Mouse (Mus musculus): ENCODE results near the gene Inpp5d. TPM values are rescaled to one million over a fixed set of nuclear protein-coding genes. Genes with fewer than 3 reads are reported as not detected.

Inpp5d gene
- polyA plus RNA-seq, 1 experiment, result 278 TPM

DNA sequence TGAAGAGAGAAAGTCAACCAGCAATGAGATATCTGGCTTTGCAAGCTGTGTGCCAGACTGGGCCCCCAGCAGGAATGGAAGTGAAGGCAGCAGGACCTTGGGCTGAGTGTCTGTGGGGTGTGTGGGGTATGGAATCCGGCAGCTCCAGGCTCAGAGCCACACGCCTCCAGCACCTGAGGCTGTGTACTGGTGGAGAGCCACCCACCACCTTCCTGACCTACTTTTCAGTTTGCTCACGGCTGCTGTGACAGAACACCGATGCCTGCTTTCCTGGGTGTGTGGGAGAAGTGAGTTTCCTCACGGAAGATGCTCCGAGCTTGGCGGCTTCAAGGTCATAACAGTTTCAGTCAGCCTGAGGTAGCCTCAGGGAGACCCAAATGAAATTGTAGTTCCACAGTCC lies 30.9 kb upstream of the Inpp5d start:
- TF ChIP-seq POLR2A (IDR thresholded peaks at IDR 0.05; ENCODE audit: control insufficient read depth, extremely low read depth, insufficient read depth, low read length, poor library complexity) (no peak), CTCF (IDR thresholded peaks at IDR 0.05; ENCODE audit: borderline replicate concordance, control insufficient read depth, extremely low read depth, insufficient read depth, low read length, poor library complexity) (no peak)
- Histone ChIP-seq H3K27me3 (ENCODE audit: control insufficient read depth, insufficient read depth, low read length) (no peaks in the 10 kb centered on the region), H3K4me1 (replicated peaks; ENCODE audit: control insufficient read depth, insufficient read depth, low read length) (no peaks in the 10 kb centered on the region), H3K27ac (ENCODE audit: control insufficient read depth, insufficient read depth, low read length) (no peak overlapping the region), H3K4me3 (ENCODE audit: control insufficient read depth, insufficient read depth, low read length) (no peak overlapping the region), H3K36me3 (ENCODE audit: control insufficient read depth, insufficient read depth, low read length) (no peaks in the 10 kb centered on the region)
- DNase-seq, result no peak
- WGBS, result 95% methylated on average over 7 of the region's 7 CpGs

DNA sequence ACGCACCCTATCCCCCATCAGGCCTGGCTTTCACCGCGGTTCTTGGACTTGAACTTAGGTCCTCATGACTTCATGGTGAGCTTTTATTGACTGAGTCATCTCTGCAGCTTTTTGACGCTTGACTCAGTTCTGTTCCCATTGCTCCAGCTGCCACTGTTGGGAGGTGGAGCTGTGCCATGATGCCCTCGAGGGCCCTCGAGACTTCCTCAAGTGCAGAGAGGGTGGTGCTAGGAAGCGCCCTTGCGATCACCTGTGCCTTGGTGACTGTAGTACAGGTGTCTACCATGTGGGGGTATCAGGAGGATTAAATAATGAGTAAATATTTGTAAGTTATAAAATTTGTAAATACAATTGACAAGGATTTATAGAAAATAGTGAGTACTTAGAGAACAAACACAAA lies 30.1 kb upstream of the Inpp5d start:
- TF ChIP-seq POLR2A (IDR thresholded peaks at IDR 0.05; ENCODE audit: control insufficient read depth, extremely low read depth, insufficient read depth, low read length, poor library complexity), result no peak
- TF ChIP-seq CTCF (IDR thresholded peaks at IDR 0.05; ENCODE audit: borderline replicate concordance, control insufficient read depth, extremely low read depth, insufficient read depth, low read length, poor library complexity), result no peak
- no peaks in the 10 kb centered on the region for H3K4me1 ChIP-seq (replicated peaks; ENCODE audit: control insufficient read depth, insufficient read depth, low read length)
- 88% methylated on average over 8 of the region's 8 CpGs for WGBS
- DNase-seq, result no peak
- H3K4me3 ChIP-seq (ENCODE audit: control insufficient read depth, insufficient read depth, low read length), result no peak overlapping the region
- no peak overlapping the region for H3K27ac ChIP-seq (ENCODE audit: control insufficient read depth, insufficient read depth, low read length)
- no peaks in the 10 kb centered on the region for H3K36me3 ChIP-seq (ENCODE audit: control insufficient read depth, insufficient read depth, low read length)
- H3K27me3 ChIP-seq (ENCODE audit: control insufficient read depth, insufficient read depth, low read length), result no peaks in the 10 kb centered on the region

DNA sequence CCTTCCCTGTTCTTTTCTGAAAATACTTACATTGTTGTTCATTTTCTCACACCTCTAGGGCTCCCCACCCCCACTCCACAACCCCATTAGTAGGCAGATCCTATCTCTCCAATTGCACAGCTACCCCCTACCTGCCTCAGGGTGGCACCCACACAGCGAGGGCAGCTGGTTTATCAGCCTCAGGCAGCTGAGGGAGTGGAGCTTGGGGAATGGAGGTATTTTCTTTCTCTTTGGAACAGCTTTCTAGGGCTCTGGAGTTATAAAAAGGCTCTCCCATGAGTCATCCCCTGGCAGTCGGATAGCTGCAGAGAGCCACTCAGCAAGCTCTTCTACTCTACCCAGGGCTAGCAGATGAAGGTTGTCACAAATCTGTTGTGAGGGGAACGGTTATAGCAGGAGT lies 25.9 kb upstream of the Inpp5d start:
- Histone ChIP-seq H3K27me3 (ENCODE audit: control insufficient read depth, insufficient read depth, low read length) (no peaks in the 10 kb centered on the region), H3K27ac (ENCODE audit: control insufficient read depth, insufficient read depth, low read length) (no peak overlapping the region), H3K4me3 (ENCODE audit: control insufficient read depth, insufficient read depth, low read length) (no peak overlapping the region), H3K4me1 (replicated peaks; ENCODE audit: control insufficient read depth, insufficient read depth, low read length) (no peaks in the 10 kb centered on the region), H3K36me3 (ENCODE audit: control insufficient read depth, insufficient read depth, low read length) (no peaks in the 10 kb centered on the region)
- 89% methylated on average over 3 of the region's 3 CpGs for WGBS
- no peak for DNase-seq
- TF ChIP-seq POLR2A (IDR thresholded peaks at IDR 0.05; ENCODE audit: control insufficient read depth, extremely low read depth, insufficient read depth, low read length, poor library complexity), result no peak
- no peak for TF ChIP-seq CTCF (IDR thresholded peaks at IDR 0.05; ENCODE audit: borderline replicate concordance, control insufficient read depth, extremely low read depth, insufficient read depth, low read length, poor library complexity)

DNA sequence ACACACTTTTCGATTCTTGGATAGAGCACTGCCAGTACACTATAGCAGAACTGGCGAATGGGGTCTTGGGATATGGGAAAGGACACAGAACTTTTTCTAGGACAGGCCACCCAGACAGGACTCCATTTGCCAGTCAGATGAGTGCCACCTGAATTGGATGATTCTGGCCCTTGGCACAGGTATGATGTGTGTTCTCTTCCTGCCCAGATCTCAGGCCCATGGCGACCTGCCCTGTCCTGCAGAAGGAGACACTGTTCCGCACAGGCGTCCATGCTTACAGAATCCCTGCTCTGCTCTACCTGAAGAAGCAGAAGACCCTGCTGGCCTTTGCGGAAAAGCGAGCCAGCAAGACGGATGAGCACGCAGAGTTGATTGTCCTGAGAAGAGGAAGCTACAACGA lies 25.4 kb upstream of the Inpp5d start:
- Histone ChIP-seq H3K4me1 (replicated peaks; ENCODE audit: control insufficient read depth, insufficient read depth, low read length) (no peaks in the 10 kb centered on the region), H3K36me3 (ENCODE audit: control insufficient read depth, insufficient read depth, low read length) (no peaks in the 10 kb centered on the region), H3K27me3 (ENCODE audit: control insufficient read depth, insufficient read depth, low read length) (no peaks in the 10 kb centered on the region), H3K27ac (ENCODE audit: control insufficient read depth, insufficient read depth, low read length) (no peak overlapping the region), H3K4me3 (ENCODE audit: control insufficient read depth, insufficient read depth, low read length) (no peak overlapping the region)
- WGBS, result 94% methylated on average over 10 of the region's 10 CpGs
- TF ChIP-seq POLR2A (IDR thresholded peaks at IDR 0.05; ENCODE audit: control insufficient read depth, extremely low read depth, insufficient read depth, low read length, poor library complexity) (no peak), CTCF (IDR thresholded peaks at IDR 0.05; ENCODE audit: borderline replicate concordance, control insufficient read depth, extremely low read depth, insufficient read depth, low read length, poor library complexity) (no peak)
- DNase-seq, result no peak

DNA sequence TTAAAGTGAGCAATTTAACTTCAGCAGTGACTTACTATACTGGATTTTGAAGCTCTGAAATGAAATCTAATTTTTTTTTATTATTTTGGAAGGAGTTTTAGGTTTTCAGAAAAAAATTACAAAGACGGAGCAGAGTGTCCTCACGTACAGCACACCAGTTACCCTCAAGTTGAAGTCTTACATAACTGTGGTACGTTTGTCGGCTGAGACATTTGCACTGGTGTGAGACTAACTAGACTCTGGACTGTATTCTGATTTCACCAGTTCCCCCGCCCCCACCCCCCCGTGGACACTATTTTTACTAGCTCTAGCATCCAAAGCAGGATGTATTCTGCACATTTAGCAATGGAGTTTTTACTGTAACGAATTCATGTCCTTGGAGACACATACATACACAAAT lies 19.6 kb upstream of the Inpp5d start:
- no peak overlapping the region for H3K4me3 ChIP-seq (ENCODE audit: control insufficient read depth, insufficient read depth, low read length)
- no peaks in the 10 kb centered on the region for H3K36me3 ChIP-seq (ENCODE audit: control insufficient read depth, insufficient read depth, low read length)
- no peaks in the 10 kb centered on the region for H3K27me3 ChIP-seq (ENCODE audit: control insufficient read depth, insufficient read depth, low read length)
- H3K4me1 ChIP-seq (replicated peaks; ENCODE audit: control insufficient read depth, insufficient read depth, low read length), result no peaks in the 10 kb centered on the region
- no peak for DNase-seq
- 83% methylated on average over 7 of the region's 7 CpGs for WGBS
- no peak for TF ChIP-seq CTCF (IDR thresholded peaks at IDR 0.05; ENCODE audit: borderline replicate concordance, control insufficient read depth, extremely low read depth, insufficient read depth, low read length, poor library complexity)
- no peak overlapping the region for H3K27ac ChIP-seq (ENCODE audit: control insufficient read depth, insufficient read depth, low read length)

DNA sequence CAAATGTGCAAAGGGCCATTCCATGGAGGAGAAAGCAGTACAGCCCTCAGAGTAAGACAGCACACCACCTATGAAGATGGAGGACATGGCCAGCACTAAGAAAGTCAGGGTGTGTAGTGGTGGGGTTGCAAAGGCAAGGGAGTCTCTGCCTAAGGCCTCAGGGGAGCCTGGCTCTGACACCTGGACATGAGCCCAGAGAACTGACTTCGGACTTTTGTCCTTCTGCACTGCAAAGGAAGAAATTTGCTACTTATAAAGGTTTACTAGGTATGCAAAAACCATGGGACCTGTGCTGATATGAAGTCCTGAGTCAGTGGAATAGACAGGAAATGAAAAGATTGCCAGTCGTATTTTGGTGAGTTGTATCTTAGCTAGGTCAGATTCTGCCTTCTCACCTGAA lies 18.3 kb upstream of the Inpp5d start:
- Histone ChIP-seq H3K4me3 (ENCODE audit: control insufficient read depth, insufficient read depth, low read length) (no peak overlapping the region), H3K27ac (ENCODE audit: control insufficient read depth, insufficient read depth, low read length) (no peak overlapping the region), H3K36me3 (ENCODE audit: control insufficient read depth, insufficient read depth, low read length) (no peaks in the 10 kb centered on the region), H3K4me1 (replicated peaks; ENCODE audit: control insufficient read depth, insufficient read depth, low read length) (no peaks in the 10 kb centered on the region), H3K27me3 (ENCODE audit: control insufficient read depth, insufficient read depth, low read length) (no peaks in the 10 kb centered on the region)
- no peak for DNase-seq
- no peak for TF ChIP-seq CTCF (IDR thresholded peaks at IDR 0.05; ENCODE audit: borderline replicate concordance, control insufficient read depth, extremely low read depth, insufficient read depth, low read length, poor library complexity)
- no peak for TF ChIP-seq POLR2A (IDR thresholded peaks at IDR 0.05; ENCODE audit: control insufficient read depth, extremely low read depth, insufficient read depth, low read length, poor library complexity)
- WGBS, result 82% methylated on average over 2 of the region's 2 CpGs

DNA sequence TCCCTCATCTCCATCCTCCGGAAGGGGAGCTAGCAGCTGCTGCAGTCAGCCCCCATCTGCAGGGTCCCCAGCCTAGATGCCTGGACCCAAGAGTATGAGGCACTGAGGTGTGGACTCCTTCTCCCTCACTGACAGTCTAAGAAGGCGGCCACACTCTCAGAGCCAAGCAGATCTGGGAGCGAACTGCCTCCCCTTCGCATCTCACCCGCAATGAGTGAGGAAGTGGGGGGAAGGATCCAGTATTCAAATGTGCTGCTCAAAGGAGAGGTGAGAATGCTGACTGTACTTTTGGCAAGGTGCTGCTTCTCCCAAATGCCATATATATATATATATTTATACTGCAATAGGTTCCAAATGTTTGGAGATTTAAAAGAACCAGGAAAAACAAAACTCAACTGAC lies 16.7 kb upstream of the Inpp5d start:
- 90% methylated on average over 5 of the region's 5 CpGs for WGBS

More for the DNA sequence above, 16.7 kb upstream of the Inpp5d start:
- Histone ChIP-seq H3K4me3 (ENCODE audit: control insufficient read depth, insufficient read depth, low read length) (no peak overlapping the region), H3K27ac (ENCODE audit: control insufficient read depth, insufficient read depth, low read length) (no peak overlapping the region), H3K27me3 (ENCODE audit: control insufficient read depth, insufficient read depth, low read length) (no peaks in the 10 kb centered on the region), H3K4me1 (replicated peaks; ENCODE audit: control insufficient read depth, insufficient read depth, low read length) (peaks cover 10% of the 10 kb centered on the region), H3K36me3 (ENCODE audit: control insufficient read depth, insufficient read depth, low read length) (no peaks in the 10 kb centered on the region)
- no peak for DNase-seq
- TF ChIP-seq POLR2A (IDR thresholded peaks at IDR 0.05; ENCODE audit: control insufficient read depth, extremely low read depth, insufficient read depth, low read length, poor library complexity) (no peak), CTCF (IDR thresholded peaks at IDR 0.05; ENCODE audit: borderline replicate concordance, control insufficient read depth, extremely low read depth, insufficient read depth, low read length, poor library complexity) (no peak)
